Mouse (Mus musculus): Measurements from ENCODE around the gene Ret.

GRCm38 (mm10) chr6:118163086-118163485 is 34.4 kb downstream of the Ret start:
- no peak for TF ChIP-seq EP300 (IDR thresholded peaks at IDR 0.05; ENCODE audit: low read depth)
- no peak for TF ChIP-seq CTCF (IDR thresholded peaks at IDR 0.05; ENCODE audit: low read depth)

Measured in liver, postnatal 0 days (tissue).